ENCODE assay signal across 27 mouse cellular contexts in genomic region chr2:120003970-120004369, GRCm38 (mm10).
"Had no signal": no experiment of that assay in that cellular context is flagged by ENCODE, and none has a peak within 500 bp of the region (broad histone marks: within the 10 kb centered on the region; RNA-seq: fewer than 3 reads in every experiment).

No protein-coding gene starts in this region.

- H3K9ac ChIP-seq: heart, embryonic 13.5 days; heart, embryonic 15.5 days; hindbrain, embryonic 13.5 days; hindbrain, embryonic 15.5 days; kidney, embryonic 15.5 days; limb, embryonic 13.5 days; limb, embryonic 15.5 days; liver, embryonic 12.5 days; liver, embryonic 14.5 days had no signal

- H3K36me3 ChIP-seq: heart, embryonic 15.5 days; liver, embryonic 12.5 days had no signal

- H3K4me1 ChIP-seq: hindbrain, embryonic 13.5 days; hindbrain, embryonic 15.5 days; limb, embryonic 15.5 days had no signal

- H3K9me3 ChIP-seq: heart, embryonic 13.5 days; heart, embryonic 15.5 days; hindbrain, embryonic 13.5 days; hindbrain, embryonic 15.5 days; kidney, embryonic 15.5 days; limb, embryonic 13.5 days; limb, embryonic 15.5 days; liver, embryonic 12.5 days had no signal

- ATAC-seq: hindbrain, postnatal 0 days; intestine, embryonic 16.5 days; liver, embryonic 12.5 days had no signal

- H3K4me3 ChIP-seq: heart, adult 2 months; heart, embryonic 13.5 days; heart, embryonic 15.5 days; hindbrain, embryonic 13.5 days; hindbrain, embryonic 15.5 days; kidney, embryonic 15.5 days; limb, embryonic 13.5 days; limb, embryonic 15.5 days; liver, embryonic 12.5 days had no signal

- H3K27ac ChIP-seq: heart, adult 2 months; heart, embryonic 13.5 days; heart, embryonic 15.5 days; hindbrain, embryonic 13.5 days; hindbrain, embryonic 15.5 days; hindbrain, postnatal 0 days; kidney, embryonic 15.5 days; kidney, postnatal 0 days; limb, embryonic 13.5 days; limb, embryonic 15.5 days; liver, embryonic 12.5 days; liver, embryonic 14.5 days had no signal

- H3K27me3 ChIP-seq: heart, embryonic 13.5 days; heart, embryonic 15.5 days; hindbrain, embryonic 13.5 days; hindbrain, embryonic 15.5 days; kidney, embryonic 15.5 days; limb, embryonic 13.5 days; limb, embryonic 15.5 days; liver, embryonic 12.5 days had no signal

- DNase-seq: gastrocnemius, postnatal 14 days; gastrocnemius, postnatal 36 days; heart, adult 11 months; heart, adult 2 months; heart, postnatal 14 days; heart, postnatal 36 days; kidney, adult 11 months; kidney, adult 2 months; kidney, adult 9 months; kidney, postnatal 14 days; kidney, postnatal 36 days; layer of hippocampus, adult 9-11 months; layer of hippocampus, postnatal 36 days; left cerebral cortex, postnatal 4 days had no signal

- H3K4me2 ChIP-seq: heart, embryonic 11.5 days; heart, embryonic 13.5 days; heart, embryonic 15.5 days; hindbrain, embryonic 13.5 days; hindbrain, embryonic 15.5 days; kidney, embryonic 15.5 days; limb, embryonic 13.5 days; limb, embryonic 15.5 days; liver, embryonic 12.5 days had no signal
